Mouse (Mus musculus) cerebellum, postnatal 25 days (tissue): ENCODE measurements at regions not wholly inside any gene's neighbourhood (a gene's known extent, or its start where the extent isn't known, plus 50 kb on each side); places are given as distances from the start of the nearest gene placed in this dataset.
A peak's percentile ranks its signal among the peaks of the same experiment; 100 is the strongest.

Experiments used
- DNase-seq, 2 experiments: peaks; one replicate each; pipeline ENCODE4 v3.0.0; 2021; ENCODE audit warnings: mixed read lengths in 2 of 2

- DNase-seq: peak; percentile 18 to 64
Measured at GRCm38 (mm10) chr8:50180682-50181081, 1336.9 kb upstream of the Tenm3 start.

- peak; percentile 28 to 36 for DNase-seq
Measured at GRCm38 (mm10) chr8:50164773-50165454, 1321.2 kb upstream of the Tenm3 start.

GRCm38 (mm10) chr8:50161076-50161475, 1317.3 kb upstream of the Tenm3 start:
- no peak for DNase-seq

GRCm38 (mm10) chr8:50160326-50160725, 1316.6 kb upstream of the Tenm3 start:
- no peak for DNase-seq

GRCm38 (mm10) chr8:50139876-50140275, 1296.1 kb upstream of the Tenm3 start:
- DNase-seq: no peak

GRCm38 (mm10) chr8:50120041-50120440, 1276.3 kb upstream of the Tenm3 start:
- no peak for DNase-seq

GRCm38 (mm10) chr8:50082378-50082777, 1238.6 kb upstream of the Tenm3 start:
- no peak for DNase-seq

- DNase-seq: no peak
Measured at GRCm38 (mm10) chr8:50037096-50037495, 1193.3 kb upstream of the Tenm3 start.

- DNase-seq: no peak
Measured at GRCm38 (mm10) chr8:50027544-50027943, 1183.8 kb upstream of the Tenm3 start.

GRCm38 (mm10) chr8:50007546-50007945, 1163.8 kb upstream of the Tenm3 start:
- no peak for DNase-seq

GRCm38 (mm10) chr8:50004254-50004653, 1160.5 kb upstream of the Tenm3 start:
- DNase-seq: no peak

- DNase-seq: no peak
Measured at GRCm38 (mm10) chr8:50003641-50004040, 1159.9 kb upstream of the Tenm3 start.

GRCm38 (mm10) chr8:49998281-49999037, 1154.7 kb upstream of the Tenm3 start:
- no peak for DNase-seq
